Mouse (Mus musculus) stomach, embryonic 16.5 days (tissue): ENCODE data around the gene Cpt1b. TPM values are rescaled to one million over a fixed set of nuclear protein-coding genes. Genes with fewer than 3 reads are reported as not detected.

Experiments
- ATAC-seq: fragments of 200-750 bp; cut with Nextera tagmentation; 2 replicates; pipeline ENCODE4 v1.8.0; 2017; ENCODE audit warnings: moderate number of reproducible peaks, moderate TSS enrichment; ENCODE audit not compliant: insufficient read depth, low FRiP score
- H3K27ac ChIP-seq: fragments of 300-500 bp; sonication (generic); 2 replicates; pipeline ENCODE4 v1.5.1; 2014; ENCODE audit warnings: low read length
- H3K27me3 ChIP-seq: fragments of 300-500 bp; sonication (generic); 2 replicates; pipeline ENCODE4 v1.6.1; 2014; ENCODE audit warnings: low read length, control low read depth, mixed read lengths; ENCODE audit not compliant: control insufficient read depth, insufficient read depth
- H3K36me3 ChIP-seq: fragments of 300-500 bp; sonication (generic); 2 replicates; pipeline ENCODE4 v1.6.1; 2014; ENCODE audit warnings: low read length; ENCODE audit not compliant: control insufficient read depth, insufficient read depth
- H3K4me1 ChIP-seq: fragments of 300-500 bp; sonication (generic); 2 replicates; pipeline ENCODE4 v1.6.1; 2014; ENCODE audit warnings: low read length, control low read depth, mixed read lengths; ENCODE audit not compliant: control insufficient read depth, insufficient read depth
- H3K4me2 ChIP-seq: fragments of 300-500 bp; sonication (generic); 2 replicates; pipeline ENCODE4 v1.6.1; 2014; ENCODE audit warnings: low read depth, low read length, mixed read lengths
- H3K4me3 ChIP-seq: fragments of 300-500 bp; sonication (generic); replicated peaks from 2 replicates; pipeline ENCODE4 v1.5.1; 2014; ENCODE audit warnings: mild to moderate bottlenecking, low read length
- H3K9ac ChIP-seq: fragments of 300-500 bp; sonication (generic); 2 replicates; pipeline ENCODE4 v1.6.1; 2014; ENCODE audit warnings: low read length
- H3K9me3 ChIP-seq: fragments of 300-500 bp; sonication (generic); replicated peaks from 2 replicates; pipeline ENCODE4 v1.6.1; 2016; ENCODE audit warnings: low read length, control low read depth; ENCODE audit not compliant: control insufficient read depth
- WGBS: fragments of 180-500 bp; shearing (Covaris S2); extraction: QIAGEN DNeasy Blood & Tissue Kit; methylation state at CpG from one replicate; pipeline ENCODE4 v1.1.7; 2014; 5-methylcytosine and 5-hydroxymethylcytosine counted together
- polyA plus RNA-seq: library from polyadenylated mRNA; unstranded; fragments of >200 nt; fragmentation: Nextera tagmentation; extraction: Ambion mirVana; gene quantifications from 2 replicates; pipeline ENCODE4 v1.2.1, GENCODE M21; 2015

Cpt1b gene
- polyA plus RNA-seq, 1 experiment from 2014 or later, result 4.8 TPM

DNA sequence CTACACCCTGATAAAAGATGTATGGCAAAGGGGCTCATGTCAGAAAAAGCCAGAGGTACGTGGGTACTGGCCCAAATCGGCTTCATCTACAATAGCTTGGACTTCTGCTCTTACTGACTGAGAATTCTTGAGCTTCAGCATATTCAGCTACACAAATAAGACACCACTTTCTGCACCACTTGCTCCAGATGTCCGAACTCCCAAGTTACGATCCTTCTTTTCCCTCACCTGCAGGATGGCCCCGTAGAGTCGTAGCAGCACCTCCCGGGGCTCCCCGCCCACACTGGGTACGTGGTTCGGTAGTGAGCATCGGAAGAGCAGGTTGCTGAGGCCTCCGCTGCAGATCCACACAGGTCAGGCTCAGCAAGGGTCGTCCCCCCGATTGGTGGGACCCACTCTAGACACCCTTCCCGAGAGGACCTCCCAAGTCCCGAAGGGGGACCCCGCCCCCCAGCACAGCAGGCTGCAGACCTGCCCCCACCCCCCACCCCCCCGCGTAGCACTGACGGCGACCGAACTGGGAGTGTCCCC is 3.2 kb upstream of the Cpt1b start:
- Histone ChIP-seq H3K27me3 (no peaks in the 10 kb centered on the region), H3K9ac (peak overlapping the region; percentile 82), H3K4me3 (peak overlapping the region; percentile 92), H3K4me1 (peaks cover 7% of the 10 kb centered on the region; the same call in 1 of the 2 replicates), H3K27ac (no peak overlapping the region), H3K36me3 (0 out of 2 replicates have a peak, but pooled peaks cover 5% of the 10 kb centered on the region), H3K9me3 (no peaks in the 10 kb centered on the region), H3K4me2 (peak overlapping the region; percentile 70)
- WGBS, result 4% methylated on average over 21 of the region's 22 CpGs
- ATAC-seq, result peak; percentile 38

DNA sequence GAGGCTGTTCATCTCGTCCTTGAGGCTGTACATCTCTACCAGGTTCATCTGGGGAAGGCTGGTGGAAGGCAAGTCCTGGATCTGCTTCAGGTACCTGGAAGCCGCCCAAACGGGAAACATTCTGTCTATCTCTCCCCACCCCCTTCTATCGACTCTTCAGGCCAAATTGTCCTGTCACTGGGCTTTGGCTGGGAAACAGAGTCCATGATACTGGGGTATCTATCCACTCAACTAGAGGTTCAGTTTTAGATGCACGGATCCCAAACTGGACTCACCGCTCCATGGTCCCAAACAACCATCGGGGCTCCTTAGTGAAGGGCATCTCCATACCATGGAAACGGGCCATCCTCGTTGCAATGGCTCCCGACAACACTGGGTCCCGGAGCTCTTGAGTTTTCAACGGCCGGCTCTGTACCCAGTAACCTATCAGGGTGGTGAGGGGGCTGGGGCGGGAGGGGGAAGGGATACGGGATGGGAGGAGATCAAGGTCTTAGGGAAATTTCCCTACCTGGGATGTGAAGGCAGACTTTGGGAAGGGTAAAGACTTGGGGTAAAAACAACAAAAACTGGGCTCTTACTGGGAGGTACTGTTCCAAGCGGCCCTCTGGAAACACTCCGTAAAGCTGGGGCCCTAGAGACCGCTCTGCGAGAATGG is 2.6 kb upstream of the Cpt1b start:
- Histone ChIP-seq H3K27ac (no peak overlapping the region), H3K4me1 (peaks cover 7% of the 10 kb centered on the region; the same call in 1 of the 2 replicates), H3K9ac (peak overlapping the region; percentile 82), H3K4me2 (peak overlapping the region; percentile 70), H3K27me3 (no peaks in the 10 kb centered on the region), H3K36me3 (0 out of 2 replicates have a peak, but pooled peaks cover 5% of the 10 kb centered on the region), H3K9me3 (no peaks in the 10 kb centered on the region), H3K4me3 (peak overlapping the region; percentile 92)
- 81% methylated on average over 19 of the region's 19 CpGs for WGBS
- ATAC-seq, result no peak

- H3K4me1 ChIP-seq, result peaks cover 7% of the 10 kb centered on the region; the same call in 1 of the 2 replicates
- H3K27me3 ChIP-seq, result no peaks in the 10 kb centered on the region
- H3K27ac ChIP-seq, result no peak overlapping the region
- 0 out of 2 replicates have a peak, but pooled peaks cover 5% of the 10 kb centered on the region for H3K36me3 ChIP-seq
- H3K9me3 ChIP-seq, result no peaks in the 10 kb centered on the region
- no peak overlapping the region for H3K9ac ChIP-seq
- H3K4me3 ChIP-seq, result no peak overlapping the region
- ATAC-seq, result no peak
- no peak overlapping the region for H3K4me2 ChIP-seq
- WGBS, result 94% methylated on average over 10 of the region's 10 CpGs
These were observed 1.1 kb upstream of the Cpt1b start for GRCm38 (mm10) chr15:89426716-89427115.

DNA sequence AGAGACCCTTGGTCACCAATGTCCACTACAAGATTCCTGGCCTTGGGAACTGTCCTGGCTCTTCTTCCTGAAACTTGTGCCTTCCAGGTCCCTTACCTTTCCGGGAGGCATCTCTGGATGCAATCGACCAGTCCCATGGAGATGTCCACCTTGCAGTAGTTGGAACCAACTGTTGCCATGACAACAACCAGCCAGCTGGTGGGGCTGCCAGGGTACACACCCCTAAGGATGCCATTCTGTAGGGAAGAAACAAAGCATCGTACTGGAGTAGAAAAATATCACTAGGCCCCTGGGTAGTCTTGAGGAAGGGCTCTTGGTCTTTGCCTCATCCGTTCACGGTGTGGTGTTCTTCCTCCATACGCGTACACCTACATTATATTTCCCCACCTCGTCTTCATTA is 1.0 kb downstream of the Cpt1b start:
- no peak overlapping the region for H3K27ac ChIP-seq
- 85% methylated on average over 8 of the region's 8 CpGs for WGBS
- no peak for ATAC-seq
- H3K36me3 ChIP-seq, result 0 out of 2 replicates have a peak, but pooled peaks cover 5% of the 10 kb centered on the region
- no peak overlapping the region for H3K9ac ChIP-seq
- H3K4me1 ChIP-seq, result peaks cover 7% of the 10 kb centered on the region; the same call in 1 of the 2 replicates
- H3K9me3 ChIP-seq, result no peaks in the 10 kb centered on the region
- H3K4me2 ChIP-seq, result no peak overlapping the region
- no peak overlapping the region for H3K4me3 ChIP-seq
- H3K27me3 ChIP-seq, result no peaks in the 10 kb centered on the region

- ATAC-seq, result no peak
- Histone ChIP-seq H3K4me3 (no peak overlapping the region), H3K36me3 (0 out of 2 replicates have a peak, but pooled peaks cover 5% of the 10 kb centered on the region), H3K4me1 (no peaks in the 10 kb centered on the region), H3K9ac (no peak overlapping the region), H3K9me3 (no peaks in the 10 kb centered on the region), H3K27ac (no peak overlapping the region), H3K27me3 (no peaks in the 10 kb centered on the region), H3K4me2 (no peak overlapping the region)
- 95% methylated on average over 9 of the region's 9 CpGs for WGBS
These were observed 3.7 kb downstream of the Cpt1b start for GRCm38 (mm10) chr15:89421938-89422337.

DNA sequence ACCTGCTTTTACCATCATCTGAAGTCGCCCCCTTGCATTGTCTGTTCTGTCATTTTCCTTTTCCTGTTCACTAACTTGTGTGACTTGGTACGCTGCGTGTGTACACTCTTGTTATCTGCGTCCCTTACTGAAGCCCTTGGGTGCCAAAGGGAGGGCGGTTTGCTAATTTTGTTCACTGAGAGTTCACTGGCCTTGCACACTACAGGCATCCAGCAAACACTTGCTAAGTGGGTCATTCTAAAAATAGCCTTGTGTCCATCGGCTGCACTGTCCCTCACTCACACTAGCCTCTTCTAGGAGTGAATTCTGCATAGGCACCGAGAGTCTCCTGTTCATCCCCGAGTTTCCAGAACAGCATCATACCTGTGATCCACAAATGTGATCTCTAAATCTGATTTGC is 10.4 kb downstream of the Cpt1b start:
- H3K9ac ChIP-seq, result no peak overlapping the region
- no peak overlapping the region for H3K4me2 ChIP-seq
- H3K4me3 ChIP-seq, result no peak overlapping the region
- WGBS, result 84% methylated on average over 8 of the region's 8 CpGs
- no peaks in the 10 kb centered on the region for H3K4me1 ChIP-seq
- H3K27ac ChIP-seq, result no peak overlapping the region
- no peaks in the 10 kb centered on the region for H3K27me3 ChIP-seq
- no peaks in the 10 kb centered on the region for H3K9me3 ChIP-seq
- ATAC-seq, result no peak
- H3K36me3 ChIP-seq, result no peaks in the 10 kb centered on the region

GRCm38 (mm10) chr15:89410118-89410517 is 15.5 kb downstream of the Cpt1b start, which contains the start of gene Syce3:
Gene Syce3, minus strand, starts transcription at chr15:89410503.
- peaks cover 4% of the 10 kb centered on the region for H3K9me3 ChIP-seq
- H3K4me2 ChIP-seq, result no peak within 1 kb of the TSS
- H3K36me3 ChIP-seq, result no peaks in the 10 kb centered on the region
- no peaks in the 10 kb centered on the region for H3K4me1 ChIP-seq
- no peak within 1 kb of the TSS for H3K27ac ChIP-seq
- H3K9ac ChIP-seq, result no peak within 1 kb of the TSS
- H3K4me3 ChIP-seq, result no peak within 1 kb of the TSS
- 79% methylated on average over 23 of the region's 24 CpGs for WGBS
- H3K27me3 ChIP-seq, result no peaks in the 10 kb centered on the region
- no peak for ATAC-seq

- no peaks in the 10 kb centered on the region for H3K27me3 ChIP-seq
- no peak overlapping the region for H3K4me3 ChIP-seq
- H3K4me1 ChIP-seq, result no peaks in the 10 kb centered on the region
- H3K9me3 ChIP-seq, result peaks cover 4% of the 10 kb centered on the region
- no peak overlapping the region for H3K27ac ChIP-seq
- no peak for ATAC-seq
- H3K9ac ChIP-seq, result no peak overlapping the region
- no peaks in the 10 kb centered on the region for H3K36me3 ChIP-seq
- no peak overlapping the region for H3K4me2 ChIP-seq
These were observed 19.0 kb downstream of the Cpt1b start for GRCm38 (mm10) chr15:89406691-89407090.

GRCm38 (mm10) chr15:89404831-89405623 is 20.6 kb downstream of the Cpt1b start:
- no peaks in the 10 kb centered on the region for H3K27me3 ChIP-seq
- H3K4me1 ChIP-seq, result no peaks in the 10 kb centered on the region
- no peak overlapping the region for H3K27ac ChIP-seq
- no peaks in the 10 kb centered on the region for H3K36me3 ChIP-seq
- 79% methylated on average over 10 of the region's 10 CpGs for WGBS
- no peak overlapping the region for H3K9ac ChIP-seq
- ATAC-seq, result no peak
- no peak overlapping the region for H3K4me2 ChIP-seq
- H3K4me3 ChIP-seq, result no peak overlapping the region
- peaks cover 4% of the 10 kb centered on the region for H3K9me3 ChIP-seq
